Mouse (Mus musculus): Measurements from ENCODE around the gene Plk5.

GRCm38 (mm10) chr10:80407924-80408323 is 51.7 kb downstream of the Plk5 start:
- TF ChIP-seq BHLHE40 (IDR thresholded peaks at IDR 0.05; ENCODE audit: borderline replicate concordance, low read depth, low read length) (no peak), MAZ (IDR thresholded peaks at IDR 0.05; ENCODE audit: low read depth, low read length) (no peak), TBP (IDR thresholded peaks at IDR 0.05; ENCODE audit: low read depth, low read length) (no peak), MAFK (IDR thresholded peaks at IDR 0.05; ENCODE audit: borderline replicate concordance, low read depth, low read length) (no peak), GATA1 (IDR thresholded peaks at IDR 0.05; ENCODE audit: low read depth, low read length) (no peak), ZNF384 (IDR thresholded peaks at IDR 0.05; ENCODE audit: low read depth, low read length) (no peak)
